Mouse (Mus musculus) limb, embryonic 11.5 days (tissue): Measurements from ENCODE around the gene Ptprz1. TPM values are rescaled to one million over a fixed set of nuclear protein-coding genes. Genes with fewer than 3 reads are reported as not detected.
"Not testable (repeated sequence)": the region's sequence is repeated elsewhere in the genome, so short reads cannot be mapped to it uniquely, and the experiment has no call there.

ENCODE experiments used
- ATAC-seq: fragments of 200-750 bp; cut with Nextera tagmentation; 2 replicates; pipeline ENCODE4 v1.8.0; 2017; ENCODE audit warnings: low read depth; ENCODE audit not compliant: insufficient number of reproducible peaks, low FRiP score, low TSS enrichment
- DNase-seq: peaks from one replicate; pipeline ENCODE4 v3.0.0-alpha.2; 2015; ENCODE audit warnings: low spot score
- H3K27ac ChIP-seq: fragments of 300-500 bp; sonication (generic); replicated peaks from 2 replicates; pipeline ENCODE4 v1.5.1; 2014; ENCODE audit warnings: low read depth, mild to moderate bottlenecking, low read length
- H3K27me3 ChIP-seq: fragments of 300-500 bp; sonication (generic); 2 replicates; pipeline ENCODE4 v1.6.1; 2014; ENCODE audit warnings: mild to moderate bottlenecking, low read length, mixed read lengths; ENCODE audit not compliant: control insufficient read depth, insufficient read depth
- H3K36me3 ChIP-seq: fragments of 300-500 bp; sonication (generic); 2 replicates; pipeline ENCODE4 v1.6.1; 2014; ENCODE audit warnings: mild to moderate bottlenecking, low read length, moderate library complexity, mixed read lengths; ENCODE audit not compliant: control insufficient read depth, insufficient read depth
- H3K4me1 ChIP-seq: fragments of 300-500 bp; sonication (generic); 2 replicates; pipeline ENCODE4 v1.6.1; 2014; ENCODE audit warnings: low read length, mixed read lengths; ENCODE audit not compliant: control insufficient read depth, insufficient read depth
- H3K4me2 ChIP-seq: fragments of 300-500 bp; sonication (generic); 2 replicates; pipeline ENCODE4 v1.6.1; 2014; ENCODE audit warnings: low read depth, mild to moderate bottlenecking, moderate library complexity; ENCODE audit not compliant: severe bottlenecking
- H3K4me3 ChIP-seq: fragments of 300-500 bp; sonication (generic); 2 replicates; pipeline ENCODE4 v1.5.1; 2014; ENCODE audit warnings: low read depth, low read length
- H3K9ac ChIP-seq: fragments of 300-500 bp; sonication (generic); 2 replicates; pipeline ENCODE4 v1.6.1; 2014; ENCODE audit warnings: mild to moderate bottlenecking, low read length
- H3K9me3 ChIP-seq: fragments of 300-500 bp; sonication (generic); 2 replicates; pipeline ENCODE4 v1.6.1; 2016; ENCODE audit warnings: low read length; ENCODE audit not compliant: control insufficient read depth
- WGBS: fragments of 180-500 bp; shearing (Covaris S2); extraction: QIAGEN DNeasy Blood & Tissue Kit; methylation state at CpG from one replicate; pipeline ENCODE4 v1.1.7; 2014; 5-methylcytosine and 5-hydroxymethylcytosine counted together
- polyA plus RNA-seq: library from polyadenylated mRNA; unstranded; fragments of >200 nt; fragmentation: Nextera tagmentation; extraction: Ambion mirVana; gene quantifications from 2 replicates; pipeline ENCODE4 v1.2.1, GENCODE M21; 2014

Gene Ptprz1
- polyA plus RNA-seq, 1 experiment from 2014 or later: 1.5 TPM

DNA sequence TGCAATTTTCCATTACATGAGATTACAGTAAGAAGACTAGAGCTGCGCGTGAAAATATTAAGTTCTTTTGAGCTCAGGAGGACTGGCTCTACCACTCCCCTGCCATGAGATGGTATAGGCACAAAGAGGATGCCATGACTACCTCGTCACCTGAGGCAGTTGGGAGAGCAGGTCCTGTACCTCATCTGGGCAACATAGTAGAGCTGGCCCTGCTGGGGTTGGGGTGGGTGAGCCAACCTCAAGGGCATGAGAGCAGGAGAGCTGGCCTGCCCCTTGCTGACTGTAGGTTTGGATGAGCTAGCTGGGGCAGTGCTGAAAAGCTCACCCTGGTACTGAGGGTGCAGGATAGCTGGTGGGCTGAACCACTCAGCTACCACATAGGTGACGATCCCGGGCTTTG is 180.4 kb downstream of the Ptprz1 start:
- no peak for DNase-seq
- Histone ChIP-seq H3K27ac (no peak overlapping the region), H3K4me3 (no peak overlapping the region), H3K9me3 (no peaks in the 10 kb centered on the region; the same call in 1 of the 2 replicates), H3K36me3 (no peaks in the 10 kb centered on the region), H3K4me2 (no peak overlapping the region), H3K27me3 (no peaks in the 10 kb centered on the region), H3K4me1 (no peaks in the 10 kb centered on the region), H3K9ac (no peak overlapping the region)
- ATAC-seq: no peak
- 91% methylated on average over 5 of the region's 5 CpGs for WGBS

DNA sequence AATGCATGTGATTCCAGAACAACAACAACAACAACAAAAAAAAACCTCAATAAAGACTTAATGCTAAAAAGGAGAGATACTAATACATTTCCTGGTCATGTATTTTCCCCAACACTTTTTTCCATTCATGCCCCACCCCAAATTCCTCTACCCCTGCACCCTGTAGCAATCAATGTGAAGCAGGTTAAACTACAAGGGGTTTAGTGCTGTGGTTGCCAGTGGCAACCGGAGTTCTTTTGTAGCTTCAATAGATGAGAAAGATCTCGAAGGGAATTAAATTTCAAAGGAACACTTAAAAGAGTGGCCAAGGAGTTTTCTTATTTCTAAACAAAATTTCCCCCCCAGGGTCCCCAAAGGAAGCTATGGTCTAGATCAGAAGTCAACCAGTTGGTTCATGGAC is 200.8 kb downstream of the Ptprz1 start:
- Histone ChIP-seq H3K4me3 (no peak overlapping the region), H3K27me3 (no peaks in the 10 kb centered on the region), H3K9ac (no peak overlapping the region), H3K4me2 (no peak overlapping the region), H3K4me1 (no peaks in the 10 kb centered on the region), H3K36me3 (no peaks in the 10 kb centered on the region), H3K9me3 (no peaks in the 10 kb centered on the region), H3K27ac (no peak overlapping the region)
- 68% methylated on average over 2 of the region's 2 CpGs for WGBS
- no peak for ATAC-seq
- DNase-seq: no peak

DNA sequence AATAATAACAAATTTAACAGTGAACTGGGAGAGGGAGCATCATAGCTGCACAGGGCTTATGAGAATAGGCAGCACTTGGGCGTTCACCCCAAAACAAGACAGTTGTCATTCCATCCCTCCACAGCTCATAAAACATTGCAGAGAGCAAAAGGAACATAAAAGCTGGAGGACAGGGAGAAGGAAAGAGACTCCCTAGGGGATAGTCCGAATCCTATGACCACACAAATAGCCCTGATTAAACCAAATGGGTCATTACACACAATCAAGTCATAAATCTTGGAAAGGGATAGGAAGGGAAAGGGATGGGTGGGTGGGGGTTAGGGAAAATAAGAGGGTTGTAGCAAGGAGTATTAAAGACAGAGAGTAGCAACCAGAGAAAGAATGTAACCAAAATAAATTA is 203.0 kb downstream of the Ptprz1 start:
- WGBS: 18% methylated on average over 2 of the region's 2 CpGs
- Histone ChIP-seq H3K4me1 (no peaks in the 10 kb centered on the region), H3K4me3 (no peak overlapping the region), H3K4me2 (no peak overlapping the region), H3K27me3 (no peaks in the 10 kb centered on the region), H3K9ac (no peak overlapping the region), H3K36me3 (no peaks in the 10 kb centered on the region), H3K27ac (no peak overlapping the region), H3K9me3 (no peaks in the 10 kb centered on the region)
- DNase-seq (no peak), ATAC-seq (no peak)

DNA sequence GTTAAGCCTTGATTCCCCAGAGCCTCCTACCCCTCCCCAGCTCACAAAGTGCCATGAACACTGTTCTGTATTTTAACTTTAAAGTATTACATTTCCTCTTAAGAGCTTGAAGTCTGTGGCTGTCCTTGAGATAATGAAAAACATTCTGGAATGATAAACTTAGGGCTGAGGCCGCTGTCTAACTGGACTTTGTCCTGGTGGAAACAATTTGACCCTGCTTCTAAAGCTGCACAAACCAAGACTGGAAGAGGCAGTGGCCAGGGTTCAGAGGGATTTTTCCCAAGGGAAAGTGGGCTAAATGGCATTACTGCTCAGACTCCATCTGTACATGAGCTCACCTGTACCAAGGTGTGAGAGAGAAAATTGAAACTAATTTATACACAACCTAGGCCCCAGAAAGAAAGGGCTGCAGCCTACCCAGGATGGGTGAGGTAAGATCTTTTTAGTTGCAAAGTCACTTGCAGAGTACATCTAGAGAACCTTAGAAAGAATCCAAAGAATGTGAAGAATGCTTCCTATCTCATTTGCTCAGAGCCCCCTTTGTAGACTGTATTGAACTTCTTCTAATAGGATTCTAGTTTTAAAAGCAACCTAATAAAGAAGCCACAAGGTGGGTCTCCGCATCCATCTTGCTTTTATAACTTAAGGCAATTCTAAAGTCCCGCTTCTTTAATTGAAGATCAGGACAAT is 204.8 kb downstream of the Ptprz1 start:
- Histone ChIP-seq H3K27ac (no peak overlapping the region), H3K36me3 (no peaks in the 10 kb centered on the region), H3K27me3 (no peaks in the 10 kb centered on the region), H3K4me2 (no peak overlapping the region), H3K9ac (no peak overlapping the region), H3K4me1 (no peaks in the 10 kb centered on the region), H3K9me3 (no peaks in the 10 kb centered on the region), H3K4me3 (no peak overlapping the region)
- WGBS: 60% methylated on average over 3 of the region's 3 CpGs
- ATAC-seq (no peak), DNase-seq (no peak)

DNA sequence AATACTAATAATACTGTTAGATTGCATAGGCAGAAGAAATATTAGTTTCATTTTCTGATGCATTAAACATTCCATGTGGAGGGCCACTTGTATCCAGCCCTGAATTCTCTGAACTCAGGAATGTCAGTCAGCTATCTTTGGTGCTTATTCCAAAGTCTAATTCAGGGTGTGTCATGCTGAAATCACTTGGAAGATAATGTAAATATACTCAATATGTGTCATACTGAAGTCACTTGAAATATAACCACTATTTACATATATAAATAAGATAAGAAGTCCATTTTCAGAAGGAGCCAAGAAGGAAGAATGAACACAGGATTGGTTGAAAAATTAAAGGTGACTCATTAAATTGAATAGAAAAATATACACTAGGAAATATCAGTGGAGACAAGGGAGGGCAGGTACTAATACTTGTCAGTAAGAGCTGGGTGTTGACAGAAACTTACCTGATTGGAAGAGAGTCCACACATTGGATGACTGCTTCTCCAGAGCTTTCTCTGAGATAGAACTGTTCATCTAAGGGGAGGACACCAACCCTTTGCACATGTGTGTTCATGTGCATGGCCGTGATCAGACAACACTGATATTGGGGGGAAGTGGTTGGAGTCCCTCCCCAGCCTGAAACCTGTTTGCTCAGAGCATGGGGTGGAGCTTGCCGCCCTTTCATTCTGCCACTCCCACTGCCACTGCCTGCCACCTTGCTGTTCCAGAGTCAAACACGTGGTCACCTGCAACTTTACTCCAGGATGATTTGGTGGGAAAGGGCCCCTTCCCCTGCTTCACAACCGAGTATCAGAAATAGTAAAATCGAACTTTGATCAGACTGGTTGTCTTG is 209.5 kb downstream of the Ptprz1 start:
- Histone ChIP-seq H3K27me3 (no peaks in the 10 kb centered on the region), H3K4me3 (no peak overlapping the region), H3K4me1 (no peaks in the 10 kb centered on the region), H3K9ac (no peak overlapping the region), H3K27ac (no peak overlapping the region), H3K9me3 (no peaks in the 10 kb centered on the region), H3K36me3 (no peaks in the 10 kb centered on the region), H3K4me2 (no peak overlapping the region)
- no peak for DNase-seq
- 85% methylated on average over 5 of the region's 5 CpGs for WGBS
- ATAC-seq: no peak

DNA sequence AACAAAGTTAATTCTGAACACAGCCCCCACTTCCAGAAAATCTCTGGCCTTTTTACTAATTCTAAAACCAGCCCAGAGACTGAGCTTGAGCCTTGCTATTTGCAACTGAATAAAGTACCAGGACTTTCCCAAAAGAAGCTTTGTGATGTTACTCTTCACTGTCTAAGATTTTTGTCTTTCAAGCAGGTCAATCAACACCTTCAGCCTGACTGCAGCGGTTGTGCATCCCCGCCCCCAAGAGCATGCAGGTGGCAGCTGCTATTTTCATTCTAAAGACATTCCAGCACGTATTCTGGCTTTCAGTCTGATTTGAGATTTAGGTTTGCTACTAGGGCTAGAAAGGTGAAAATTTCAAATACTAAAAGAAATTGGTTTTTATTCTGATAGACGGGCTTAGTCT is 214.0 kb downstream of the Ptprz1 start:
- not testable (repeated sequence) for H3K9me3 ChIP-seq, ATAC-seq, H3K9ac ChIP-seq, H3K36me3 ChIP-seq, H3K27me3 ChIP-seq, H3K4me1 ChIP-seq, H3K4me3 ChIP-seq, H3K27ac ChIP-seq, H3K4me2 ChIP-seq, DNase-seq
- 76% methylated on average over 4 of the region's 4 CpGs for WGBS

DNA sequence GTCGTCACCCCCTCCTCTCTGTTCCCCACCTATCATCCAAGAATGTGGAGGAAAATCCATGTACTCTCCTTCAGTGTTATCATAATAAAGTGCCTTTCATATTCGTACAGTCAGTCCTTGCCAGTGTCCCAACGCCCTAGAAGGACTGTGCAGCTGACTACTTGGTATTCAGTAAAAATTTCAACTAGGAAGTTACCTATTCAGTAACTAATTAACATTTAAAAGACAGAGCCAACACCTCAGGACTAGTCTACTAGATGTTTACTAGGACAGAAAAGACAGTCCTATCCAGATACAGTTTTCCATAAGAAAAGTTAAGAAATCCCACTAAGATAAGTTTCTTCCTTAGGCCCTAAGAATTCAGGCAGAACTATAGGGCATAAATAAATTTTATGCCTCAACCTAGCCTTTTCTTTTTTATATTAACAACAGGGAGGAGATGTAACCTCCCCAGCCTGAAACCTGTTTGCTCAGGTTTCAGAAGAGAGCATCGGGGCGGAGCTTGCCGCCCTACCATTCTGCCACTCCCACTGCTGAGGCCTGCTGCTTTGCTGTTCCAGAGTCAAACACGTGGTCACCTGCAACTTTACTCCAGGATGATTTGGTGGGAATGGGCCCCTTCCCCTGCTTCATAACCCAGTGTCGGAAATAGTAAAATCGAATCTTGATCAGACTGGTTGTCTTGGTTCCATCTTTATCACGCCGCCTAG is 215.2 kb downstream of the Ptprz1 start:
- not testable (repeated sequence) for ATAC-seq, H3K27ac ChIP-seq, H3K9ac ChIP-seq, H3K4me1 ChIP-seq, H3K4me3 ChIP-seq, DNase-seq, H3K36me3 ChIP-seq, H3K27me3 ChIP-seq, H3K4me2 ChIP-seq, H3K9me3 ChIP-seq
- WGBS: 93% methylated on average over 11 of the region's 11 CpGs
